In genomic region chr2:144381293-144381692, GRCm38 (mm10) we compare ENCODE assay signal across 20 mouse cellular contexts. TPM values are rescaled to one million over a fixed set of nuclear protein-coding genes. Genes with fewer than 3 reads are reported as not detected.
DNase-seq lines count a peak whose midpoint lies in the region; ATAC-seq lines count a peak whose summit lies in the region.
"Had no signal": no experiment of that assay in that cellular context is flagged by ENCODE, and none has a peak within 500 bp of the region (broad histone marks: within the 10 kb centered on the region; RNA-seq: fewer than 3 reads in every experiment).

No protein-coding gene starts in this region.

- ATAC-seq in midbrain, embryonic 11.5 days (ENCODE audit: low FRiP score), result no peak
- no peak for ATAC-seq in midbrain, embryonic 13.5 days
- ATAC-seq in neural tube, embryonic 15.5 days (ENCODE audit: low FRiP score), result no peak
- no peak for ATAC-seq in erythroid progenitor cell, adult 5-6 weeks (replicated peaks; ENCODE audit: low FRiP score, poor library complexity, severe bottlenecking)
- ATAC-seq: forebrain, embryonic 15.5 days; inflammation-experienced regulatory T-cells, adult 6 months had no signal

- no peak overlapping the region for H3K27ac ChIP-seq in midbrain, embryonic 11.5 days (ENCODE audit: low read depth, low read length)
- H3K27ac ChIP-seq in midbrain, embryonic 13.5 days, result no peak overlapping the region
- H3K27ac ChIP-seq in neural tube, embryonic 15.5 days (replicated peaks), result no peak overlapping the region
- H3K27ac ChIP-seq: forebrain, embryonic 15.5 days; neural tube, embryonic 13.5 days had no signal

- no peak overlapping the region for H3K4me2 ChIP-seq in midbrain, embryonic 11.5 days
- H3K4me2 ChIP-seq in midbrain, embryonic 13.5 days (replicated peaks), result no peak overlapping the region
- H3K4me2 ChIP-seq in neural tube, embryonic 15.5 days, result no peak overlapping the region
- H3K4me2 ChIP-seq: forebrain, embryonic 15.5 days; heart, embryonic 11.5 days; liver, embryonic 11.5 days; neural tube, embryonic 13.5 days had no signal

- peaks cover 27% of the 10 kb centered on the region for H3K36me3 ChIP-seq in midbrain, embryonic 11.5 days (ENCODE audit: control insufficient read depth, insufficient read depth, low read length)
- peaks cover 88% of the 10 kb centered on the region for H3K36me3 ChIP-seq in midbrain, embryonic 13.5 days
- peaks cover 66% of the 10 kb centered on the region for H3K36me3 ChIP-seq in neural tube, embryonic 15.5 days

- H3K9me3 ChIP-seq in midbrain, embryonic 11.5 days (ENCODE audit: control insufficient read depth, low read length), result no peaks in the 10 kb centered on the region
- no peaks in the 10 kb centered on the region for H3K9me3 ChIP-seq in midbrain, embryonic 13.5 days
- H3K9me3 ChIP-seq in neural tube, embryonic 15.5 days (replicated peaks), result no peaks in the 10 kb centered on the region
- H3K9me3 ChIP-seq: forebrain, embryonic 15.5 days; neural tube, embryonic 13.5 days had no signal

- no peaks in the 10 kb centered on the region for H3K27me3 ChIP-seq in midbrain, embryonic 11.5 days (ENCODE audit: control insufficient read depth, insufficient read depth, low read length)
- no peaks in the 10 kb centered on the region for H3K27me3 ChIP-seq in midbrain, embryonic 13.5 days
- no peaks in the 10 kb centered on the region for H3K27me3 ChIP-seq in neural tube, embryonic 15.5 days (replicated peaks)
- H3K27me3 ChIP-seq: forebrain, embryonic 15.5 days; neural tube, embryonic 13.5 days had no signal

- 94% methylated on average over 3 of the region's 3 CpGs for WGBS in midbrain, embryonic 11.5 days
- 94% methylated on average over 3 of the region's 3 CpGs for WGBS in midbrain, embryonic 13.5 days
- 80% methylated on average over 3 of the region's 3 CpGs for WGBS in neural tube, embryonic 15.5 days

- no peak overlapping the region for H3K9ac ChIP-seq in midbrain, embryonic 11.5 days (ENCODE audit: low read length)
- H3K9ac ChIP-seq in midbrain, embryonic 13.5 days (replicated peaks), result no peak overlapping the region
- no peak overlapping the region for H3K9ac ChIP-seq in neural tube, embryonic 15.5 days (replicated peaks)
- H3K9ac ChIP-seq: forebrain, embryonic 15.5 days; neural tube, embryonic 13.5 days had no signal

- H3K4me1 ChIP-seq in midbrain, embryonic 11.5 days (ENCODE audit: control insufficient read depth, insufficient read depth, low read length), result no peaks in the 10 kb centered on the region
- no peaks in the 10 kb centered on the region for H3K4me1 ChIP-seq in midbrain, embryonic 13.5 days (replicated peaks)
- H3K4me1 ChIP-seq in neural tube, embryonic 15.5 days, result no peaks in the 10 kb centered on the region
- H3K4me1 ChIP-seq: forebrain, embryonic 15.5 days; neural tube, embryonic 13.5 days had no signal

- DNase-seq in heart, adult 11 months, result peak; percentile 78
- DNase-seq in heart, adult 18-20 months, result no peak
- DNase-seq in midbrain, embryonic 11.5 days (ENCODE audit: low spot score, missing footprints), result peak; percentile 65
- peak; percentile 64 to 78 for DNase-seq in cerebellum, postnatal 25 days
- no peak for DNase-seq in MN1 (ENCODE audit: low spot score)
- DNase-seq: left cerebral cortex, postnatal 4 days; lung, postnatal 14 days; thymus, postnatal 36 days had no signal

- H3K4me3 ChIP-seq in midbrain, embryonic 11.5 days (ENCODE audit: low read depth, low read length), result no peak overlapping the region
- H3K4me3 ChIP-seq in midbrain, embryonic 13.5 days (replicated peaks), result no peak overlapping the region
- no peak overlapping the region for H3K4me3 ChIP-seq in neural tube, embryonic 15.5 days (replicated peaks)
- H3K4me3 ChIP-seq: forebrain, embryonic 15.5 days; neural tube, embryonic 13.5 days had no signal

RNA-seq across cellular contexts. Expression of gene Pet117, which starts 12.5 kb away (rescaled TPM):
- total RNA-seq in heart, adult 18-20 months (2021), result 10 to 100 TPM in 1 of 2 experiments, 1 to 10 TPM in 1; 8.8 to 10.7 TPM
- polyA plus RNA-seq in midbrain, embryonic 11.5 days (2014; fragmentation: Nextera tagmentation; extraction: Ambion mirVana), result 1.4 TPM in 1 of 2 replicates, not detected in the other
- polyA plus RNA-seq in midbrain, embryonic 13.5 days (2015; fragmentation: Nextera tagmentation; extraction: Ambion mirVana), result 1.6 and 2.2 TPM in 2 replicates
- 1.4 TPM in 1 of 2 replicates, not detected in the other for polyA plus RNA-seq in neural tube, embryonic 15.5 days (2015; fragmentation: Nextera tagmentation; extraction: Ambion mirVana)
- not detected in 2 replicates for total RNA-seq in erythroid progenitor cell, adult 5-6 weeks (2015; ENCODE audit: low replicate concordance)
- 12.1 TPM in 1 of 2 replicates, not detected in the other for total RNA-seq in erythroid progenitor cell, adult 5-6 weeks (2017; ENCODE audit: low replicate concordance)
- total RNA-seq: megakaryocyte-erythroid progenitor cell, adult 5-6 weeks; monocyte, adult 5-6 weeks had no signal
- polyA plus RNA-seq: brain, embryonic 14.5 days; forebrain, embryonic 15.5 days had no signal

RNA-seq across cellular contexts. Expression of gene Kat14, which starts 12.5 kb away (rescaled TPM):
- 10 to 100 TPM; 27.4 to 27.5 TPM for total RNA-seq in heart, adult 18-20 months (2021)
- 31.1 and 36.8 TPM in 2 replicates for polyA plus RNA-seq in midbrain, embryonic 11.5 days (2014; fragmentation: Nextera tagmentation; extraction: Ambion mirVana)
- 31.7 and 39.9 TPM in 2 replicates for polyA plus RNA-seq in midbrain, embryonic 13.5 days (2015; fragmentation: Nextera tagmentation; extraction: Ambion mirVana)
- polyA plus RNA-seq in neural tube, embryonic 15.5 days (2015; fragmentation: Nextera tagmentation; extraction: Ambion mirVana), result 24.3 and 25.6 TPM in 2 replicates
- 10.5 and 16.6 TPM in 2 replicates for total RNA-seq in erythroid progenitor cell, adult 5-6 weeks (2015; ENCODE audit: low replicate concordance)
- total RNA-seq in erythroid progenitor cell, adult 5-6 weeks (2017; ENCODE audit: low replicate concordance), result 11.7 and 23.0 TPM in 2 replicates

RNA-seq across cellular contexts. Expression of gene Ovol2, which starts 49.3 kb away (rescaled TPM):
- not detected for total RNA-seq in heart, adult 18-20 months (2021)
- 0.29 TPM in 1 of 2 replicates, not detected in the other for polyA plus RNA-seq in midbrain, embryonic 11.5 days (2014; fragmentation: Nextera tagmentation; extraction: Ambion mirVana)
- polyA plus RNA-seq in midbrain, embryonic 13.5 days (2015; fragmentation: Nextera tagmentation; extraction: Ambion mirVana), result not detected in 2 replicates
- polyA plus RNA-seq in neural tube, embryonic 15.5 days (2015; fragmentation: Nextera tagmentation; extraction: Ambion mirVana), result 0.11 TPM in 1 of 2 replicates, not detected in the other
- total RNA-seq in erythroid progenitor cell, adult 5-6 weeks (2015; ENCODE audit: low replicate concordance), result not detected in 2 replicates
- total RNA-seq in erythroid progenitor cell, adult 5-6 weeks (2017; ENCODE audit: low replicate concordance), result not detected in 2 replicates
- total RNA-seq: gastrocnemius, adult 8-10 months; megakaryocyte-erythroid progenitor cell, adult 5-6 weeks; monocyte, adult 5-6 weeks had no signal
- polyA plus RNA-seq: forebrain, embryonic 15.5 days; inflammation-experienced regulatory T-cells, adult 6 months had no signal

Comparison
In these comparisons a context has a peak if more than half of its experiments do, and no peak if none do; other contexts are left out.
1. DNase-seq: peak in heart, adult 11 months (single experiment), midbrain, embryonic 11.5 days (single experiment) and cerebellum, postnatal 25 days (2 of 2); none in heart, adult 18-20 months (0 of 2) and MN1 (single experiment).